Mouse (Mus musculus): ENCODE results near the gene Tmem132a.

DNA sequence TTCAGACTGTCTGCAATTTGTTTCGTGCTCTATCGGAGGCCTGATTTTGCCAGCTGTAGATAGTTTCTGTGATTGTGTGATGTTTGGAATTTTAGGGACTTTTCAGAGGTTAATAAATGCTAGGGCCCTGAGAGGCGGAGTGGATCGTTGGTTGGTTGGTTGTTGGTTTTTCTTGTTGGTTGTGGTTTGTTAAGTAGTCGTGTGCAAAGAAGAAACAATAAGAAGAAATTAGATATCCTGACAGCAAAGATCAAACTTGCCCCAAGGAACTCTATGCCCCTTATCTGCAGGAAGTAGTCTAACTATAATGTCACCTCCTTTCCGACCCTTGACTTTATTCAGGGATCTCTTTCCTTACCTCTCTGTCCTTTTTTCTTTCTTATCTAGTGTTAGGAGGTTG, 58.3 kb downstream of the Tmem132a start:
- TF ChIP-seq POLR2A (IDR thresholded peaks at IDR 0.05; ENCODE audit: borderline replicate concordance, low read depth, low read length) (no peak), CTCF (IDR thresholded peaks at IDR 0.05; ENCODE audit: low read depth, low read length) (no peak)
